Mouse (Mus musculus) urinary bladder, postnatal 36 days (tissue): ENCODE data around the gene Ino80d.
"Not testable (repeated sequence)": the region's sequence is repeated elsewhere in the genome, so short reads cannot be mapped to it uniquely, and the experiment has no call there.

Experiments used
- DNase-seq, 2 experiments: peaks; one replicate each; pipeline ENCODE4 v3.0.0; 2022; ENCODE audit warnings: low spot score in 2 of 2, mixed read lengths in 1 of 2

The Ino80d gene

DNA sequence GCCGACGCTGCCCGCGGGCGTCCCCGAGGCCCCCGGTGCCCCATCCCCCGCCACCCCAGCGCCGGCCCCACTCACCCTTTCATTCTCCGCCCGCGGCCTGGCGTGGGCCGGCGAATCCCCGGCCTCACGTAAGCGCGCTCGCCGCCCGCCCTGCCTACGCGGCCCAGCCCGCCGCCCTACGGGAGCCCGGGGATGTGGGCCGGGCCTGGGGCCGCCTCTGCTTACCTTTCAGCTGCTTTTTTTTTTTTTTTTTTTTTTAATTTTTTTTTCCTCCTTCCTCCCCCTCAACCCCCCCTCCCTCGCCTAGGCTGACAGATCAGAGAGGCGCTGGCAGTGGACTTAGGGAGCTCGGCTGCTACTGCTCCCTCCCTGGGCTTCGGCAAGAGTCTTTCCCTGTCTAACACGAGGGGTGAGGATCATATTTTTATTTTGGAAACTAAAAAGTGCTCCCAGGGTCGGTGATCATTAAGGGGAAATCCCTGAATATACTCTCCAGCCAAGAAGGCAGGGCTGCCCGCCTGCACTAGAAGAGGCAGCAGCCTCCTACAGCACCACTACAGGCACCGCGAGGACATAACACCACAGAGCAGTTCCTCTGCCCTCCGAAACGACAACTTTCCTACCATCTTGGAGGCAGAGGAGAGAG is at the start of gene Ino80d:
TSS of gene Ino80d (minus strand) at position 532 of the 646 bp plus-strand sequence.
- DNase-seq, result peak; percentile 68 to 78

DNA sequence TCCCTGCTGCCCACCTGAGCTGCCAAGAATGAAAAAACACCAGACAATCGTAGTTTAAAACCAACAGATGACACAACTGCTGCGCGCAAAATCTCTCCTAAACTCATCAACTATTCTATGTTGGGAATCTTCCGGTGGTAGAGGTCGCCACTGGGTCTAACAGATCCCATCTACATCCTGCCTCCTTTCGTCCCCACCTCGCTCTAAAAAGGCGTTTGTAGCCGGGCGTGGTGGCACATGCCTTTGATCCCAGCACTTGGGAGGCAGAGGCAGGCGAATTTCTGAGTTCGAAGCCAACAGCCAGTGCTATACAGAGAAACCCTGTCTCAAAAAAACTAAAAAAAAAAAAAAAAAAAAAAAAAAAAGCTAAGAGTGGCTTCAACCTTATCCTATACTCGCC is 25.8 kb upstream of the Ino80d start:
- no peak for DNase-seq

DNA sequence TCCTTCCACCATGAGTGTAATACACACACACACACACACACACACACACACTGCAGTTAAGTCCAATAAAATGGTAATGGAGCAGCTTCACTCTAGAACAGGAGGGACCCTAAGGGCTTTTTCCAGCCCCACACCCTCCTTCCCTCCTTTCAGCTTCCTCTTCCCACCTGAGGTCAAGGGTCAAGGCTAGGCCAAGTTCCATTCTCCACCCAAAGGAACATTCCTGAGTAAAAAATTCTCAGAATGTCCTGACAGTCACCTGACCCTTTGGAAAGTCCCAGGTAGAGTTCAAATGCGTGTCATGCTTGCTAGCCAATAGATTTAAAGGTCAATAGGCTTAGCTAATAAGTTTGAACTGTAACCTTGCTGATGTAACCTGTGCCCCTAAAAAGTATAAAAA is 24.1 kb upstream of the Ino80d start:
- DNase-seq, result not testable (repeated sequence)

DNA sequence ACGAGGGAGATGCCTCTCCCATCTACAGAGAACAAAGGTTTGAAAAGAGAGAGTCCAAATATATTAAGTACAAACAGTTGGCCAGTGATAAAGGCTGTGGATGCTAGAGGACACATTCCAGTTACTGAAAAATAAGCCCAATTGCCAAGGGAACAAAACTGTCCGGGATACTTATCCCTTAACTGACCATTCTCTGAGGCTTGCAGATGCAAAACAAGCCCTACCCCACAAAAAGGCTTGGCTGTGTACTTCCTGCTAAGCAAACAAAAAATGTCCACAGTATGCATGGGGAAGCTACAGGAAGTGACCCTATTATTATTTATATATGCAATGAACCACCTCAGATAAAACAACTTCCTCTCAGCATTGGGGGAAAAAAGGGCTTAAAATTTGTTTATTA is 23.5 kb upstream of the Ino80d start:
- no peak for DNase-seq

DNA sequence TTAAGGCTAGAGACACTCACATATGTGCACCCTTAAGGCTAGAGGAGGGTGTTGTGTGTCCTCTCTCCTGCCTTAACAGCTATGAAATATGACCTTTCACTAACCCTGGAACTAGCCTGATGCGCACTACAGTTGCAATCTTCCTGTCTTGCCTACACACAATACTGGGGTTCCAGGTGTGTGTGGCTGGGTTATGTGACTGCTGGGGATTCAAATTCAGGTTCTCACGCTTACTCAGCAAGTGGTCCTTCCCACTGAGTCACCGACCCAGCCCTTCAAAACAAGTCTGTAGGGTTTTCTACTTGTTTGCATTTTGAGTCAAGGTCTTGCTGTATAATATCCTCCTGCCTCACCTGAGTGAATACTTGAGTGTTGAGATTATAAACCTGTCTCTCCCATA is 20.1 kb upstream of the Ino80d start:
- DNase-seq, result no peak

DNA sequence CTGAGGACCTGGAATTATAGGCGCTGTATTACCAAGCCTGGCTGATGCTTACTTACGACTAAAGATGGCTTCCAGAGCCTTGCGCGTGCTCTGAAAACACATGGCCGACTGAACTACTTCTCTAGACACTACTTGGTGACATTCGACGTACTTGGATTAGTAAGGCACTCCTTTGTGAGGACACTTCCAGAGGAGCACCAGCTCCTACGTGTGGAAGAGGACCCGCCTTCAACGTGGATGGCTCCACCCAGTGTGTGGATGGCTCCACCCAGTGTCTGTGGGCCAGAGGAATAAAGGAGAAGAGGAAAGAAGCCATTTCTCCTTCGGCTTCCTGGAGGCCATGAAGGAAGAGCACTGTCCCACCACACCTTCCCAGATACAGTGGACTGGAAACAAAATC is 17.3 kb upstream of the Ino80d start:
- no peak for DNase-seq

DNA sequence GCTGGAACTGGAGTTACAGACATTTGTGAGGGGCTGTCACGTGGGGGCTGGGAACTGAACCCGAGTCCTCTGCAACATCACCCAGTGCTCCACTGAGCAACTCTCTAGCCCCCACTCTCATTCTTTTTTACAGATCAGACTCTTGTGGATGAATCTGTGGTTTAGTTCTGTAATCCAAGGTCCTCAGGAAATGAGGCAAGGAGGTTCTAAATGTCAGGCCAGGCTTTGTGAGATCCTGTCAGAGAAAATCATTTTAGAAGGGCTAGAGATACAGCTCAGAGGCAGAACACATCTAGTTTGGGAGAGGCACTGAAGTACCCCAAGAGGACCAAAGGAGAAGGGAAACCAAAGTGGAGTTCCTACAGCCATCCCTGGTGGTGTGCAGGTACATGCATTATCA is 16.4 kb upstream of the Ino80d start:
- DNase-seq, result no peak

DNA sequence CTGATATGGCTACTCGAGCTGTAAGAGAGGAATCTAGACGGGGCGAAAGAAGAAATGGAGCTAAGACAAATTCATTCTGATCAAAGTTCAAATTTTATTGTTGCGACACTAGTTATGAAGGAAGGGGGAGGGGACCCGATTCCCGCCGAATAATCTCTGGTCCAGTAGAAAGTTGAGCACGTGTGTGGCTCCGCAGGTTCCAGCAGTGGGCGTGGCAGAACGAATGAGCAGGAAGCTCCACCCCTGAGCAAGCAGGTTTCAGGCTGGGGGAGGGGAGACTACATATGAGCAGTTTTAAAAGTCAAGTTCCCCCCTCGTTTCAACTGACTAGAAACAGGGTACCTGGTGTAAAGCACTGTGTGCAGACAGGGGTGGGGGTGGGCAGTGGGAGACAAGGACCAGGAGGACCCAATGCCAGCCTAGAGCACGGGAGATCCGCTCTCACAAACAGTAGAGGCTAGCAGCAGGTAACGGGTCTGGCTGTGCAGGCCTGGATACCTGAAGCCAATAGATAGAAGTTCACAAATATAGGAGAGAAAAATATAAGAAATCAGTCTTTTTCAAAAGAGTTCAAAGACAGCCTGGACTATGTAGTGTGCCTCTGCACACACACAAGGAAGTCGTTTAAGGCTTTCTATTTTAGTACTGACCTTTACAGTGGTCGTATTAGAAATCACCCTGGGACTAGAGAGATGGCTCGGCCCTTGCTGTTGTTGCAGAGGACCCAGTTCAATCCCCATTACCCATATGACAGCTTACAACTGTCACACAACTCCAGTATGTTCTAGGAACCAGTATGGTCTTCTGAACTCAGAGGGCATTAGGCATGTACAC is 15.6 kb upstream of the Ino80d start:
- peak in 1 of 2 experiments; percentile 35 for DNase-seq

DNA sequence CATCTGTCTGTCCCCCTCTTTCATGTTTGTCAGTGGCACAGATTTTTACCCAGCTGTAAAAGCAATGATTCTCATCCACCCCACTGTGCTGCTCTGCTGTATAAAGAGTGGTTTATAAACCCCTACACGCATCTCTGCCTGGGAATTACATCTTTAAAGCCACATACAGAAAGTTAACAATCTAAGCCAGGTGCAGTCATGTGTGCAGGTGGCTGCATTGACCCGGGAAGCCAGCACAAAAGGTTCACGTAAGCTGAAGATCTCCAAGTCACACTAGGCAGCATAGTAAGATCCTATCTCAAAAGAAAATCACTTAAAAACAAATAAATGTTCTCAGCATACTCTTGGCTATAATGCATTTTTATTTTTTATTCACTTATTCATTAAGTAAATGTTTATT is 14.8 kb upstream of the Ino80d start:
- no peak for DNase-seq

DNA sequence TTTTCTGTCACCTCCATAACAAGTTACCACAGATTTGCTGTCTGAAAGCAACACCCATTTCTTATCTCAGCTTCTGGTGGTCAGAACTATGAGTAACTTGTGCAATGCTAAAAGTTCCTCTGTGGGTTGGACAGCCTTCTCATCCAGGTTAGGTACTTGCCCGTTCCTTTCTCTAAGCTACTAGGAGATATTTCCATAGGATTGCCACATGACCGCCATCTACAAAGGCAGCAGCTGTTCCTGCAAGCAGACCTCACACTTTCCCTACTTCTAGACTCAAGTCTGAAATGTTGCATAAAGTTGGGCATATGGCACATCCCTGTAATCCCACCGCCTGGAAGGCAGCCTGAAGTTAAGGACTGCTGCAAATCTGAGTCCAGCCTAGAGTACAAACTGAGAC is 11.7 kb upstream of the Ino80d start:
- no peak for DNase-seq

DNA sequence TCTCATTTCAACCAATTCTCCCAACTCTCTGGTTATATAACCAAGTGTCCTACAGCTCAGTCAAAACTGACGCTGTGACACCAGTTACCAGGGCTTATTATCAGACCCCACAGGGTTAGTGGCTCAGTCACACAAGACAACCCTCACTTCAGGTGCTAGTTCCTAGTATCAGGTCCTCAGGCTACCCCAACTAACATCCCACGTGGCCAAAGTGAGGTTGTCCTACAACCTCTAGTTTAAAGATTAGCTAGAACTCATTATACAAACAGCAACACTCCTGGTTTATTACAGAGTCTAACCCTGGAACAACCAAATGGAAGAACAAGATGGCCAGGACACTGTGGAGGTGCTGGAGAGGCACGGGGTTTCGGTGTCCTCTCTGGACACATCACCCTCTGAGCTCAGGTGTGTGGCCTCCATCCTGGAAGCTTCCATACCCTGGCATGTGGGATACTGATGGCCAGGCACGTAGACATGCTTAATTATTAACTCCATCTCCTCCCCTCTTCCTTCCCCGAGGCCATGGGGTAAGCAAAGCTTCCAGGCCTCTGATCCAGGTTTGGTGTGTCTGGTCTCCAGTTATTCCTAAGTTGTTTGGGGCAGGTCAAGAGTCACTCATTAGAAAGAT is 9.5 kb upstream of the Ino80d start:
- no peak for DNase-seq

DNA sequence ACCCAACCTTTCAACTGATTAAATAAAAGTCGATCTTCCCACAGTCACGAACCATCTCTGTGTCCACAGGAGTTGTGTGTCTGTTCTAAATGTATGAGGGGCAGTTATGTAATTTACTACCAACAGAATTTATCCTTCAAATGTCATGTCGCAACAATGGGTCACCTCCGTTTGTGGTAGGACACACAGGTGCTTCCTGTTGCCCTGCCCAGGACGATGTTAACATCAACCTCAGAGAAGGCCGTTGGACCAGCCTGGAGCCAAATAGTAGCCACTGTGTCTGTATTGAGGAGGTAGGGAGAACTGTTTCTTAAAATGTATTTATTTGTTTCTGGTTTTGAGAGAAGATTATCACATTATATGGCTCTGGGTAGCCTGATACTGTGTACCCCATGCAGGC is 7.5 kb upstream of the Ino80d start:
- DNase-seq, result no peak

DNA sequence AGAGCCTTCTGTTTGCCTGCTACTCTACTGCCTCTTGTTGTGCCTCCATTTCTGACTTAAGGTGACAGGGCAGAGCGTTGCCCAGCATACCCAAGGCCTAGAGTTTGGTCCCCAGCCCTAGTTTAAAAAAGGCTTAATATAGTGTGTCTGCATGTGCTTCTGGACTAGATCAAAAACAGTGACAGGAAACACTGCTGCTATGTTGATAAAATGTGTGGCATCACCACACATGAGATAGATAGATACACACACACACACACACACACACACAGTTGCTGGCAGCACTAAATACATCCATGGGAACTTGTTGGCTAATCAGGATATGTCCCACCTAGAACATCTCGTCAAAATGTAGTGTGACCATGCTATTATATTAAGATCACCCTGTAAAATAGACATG is 5.9 kb upstream of the Ino80d start:
- DNase-seq, result no peak

DNA sequence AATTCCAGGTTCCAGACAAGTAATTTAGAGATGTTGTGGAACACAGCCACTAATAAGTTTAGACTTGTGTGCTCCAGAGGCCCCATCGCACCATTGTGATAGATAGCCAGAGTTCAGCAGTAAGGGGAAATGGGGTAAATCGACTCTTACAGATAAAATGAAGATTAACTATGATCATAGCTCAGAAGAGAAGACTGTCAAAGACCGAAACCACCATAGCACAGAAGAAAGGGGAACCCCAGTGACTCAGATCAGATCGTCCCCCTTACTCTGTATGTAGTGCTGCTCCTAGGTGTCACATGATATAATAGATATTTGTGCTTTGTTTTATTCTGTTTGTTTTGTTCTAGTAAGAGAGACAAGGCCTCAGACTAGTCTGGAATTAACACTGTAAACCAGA is 5.2 kb upstream of the Ino80d start:
- no peak for DNase-seq

DNA sequence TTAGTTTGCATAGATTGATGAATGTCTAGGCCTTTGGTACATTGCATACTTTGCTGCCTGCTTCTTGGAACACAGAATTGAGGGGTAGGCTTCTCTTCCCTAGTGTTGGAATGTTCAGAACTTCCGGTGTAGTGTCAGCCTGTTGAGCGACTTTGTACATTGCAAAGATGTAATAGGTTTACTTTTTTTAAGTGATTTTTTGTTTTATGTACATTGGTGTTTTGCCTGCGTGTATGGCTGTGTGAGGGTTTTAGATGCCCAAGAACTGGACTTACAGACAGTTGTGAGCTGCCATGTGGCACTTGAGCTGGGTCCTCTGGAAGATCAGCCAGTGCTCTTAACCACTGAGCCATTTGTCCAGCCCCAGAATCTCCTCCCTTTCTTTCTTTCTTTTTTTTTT is 1.1 kb upstream of the Ino80d start:
- no peak for DNase-seq

DNA sequence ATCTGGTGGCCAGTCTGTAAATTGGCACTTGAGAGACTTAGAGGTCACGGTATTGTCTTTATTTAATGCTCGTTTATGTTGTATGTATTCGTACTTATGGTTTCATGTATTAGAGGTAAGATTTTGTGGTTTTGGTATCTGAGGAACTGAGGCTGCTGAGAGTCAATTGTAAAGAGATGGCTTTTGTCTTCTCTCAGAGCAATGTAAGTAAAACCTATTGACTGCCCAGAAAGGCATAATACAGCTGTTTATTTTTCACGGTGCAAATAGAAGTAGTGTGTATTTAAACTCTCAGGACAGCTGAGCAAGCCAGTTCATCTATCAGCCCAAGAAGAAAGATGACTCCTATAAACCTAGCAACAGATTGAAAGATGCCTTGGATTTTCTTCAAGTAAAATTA is 629 bp upstream of the Ino80d start:
- no peak for DNase-seq

DNA sequence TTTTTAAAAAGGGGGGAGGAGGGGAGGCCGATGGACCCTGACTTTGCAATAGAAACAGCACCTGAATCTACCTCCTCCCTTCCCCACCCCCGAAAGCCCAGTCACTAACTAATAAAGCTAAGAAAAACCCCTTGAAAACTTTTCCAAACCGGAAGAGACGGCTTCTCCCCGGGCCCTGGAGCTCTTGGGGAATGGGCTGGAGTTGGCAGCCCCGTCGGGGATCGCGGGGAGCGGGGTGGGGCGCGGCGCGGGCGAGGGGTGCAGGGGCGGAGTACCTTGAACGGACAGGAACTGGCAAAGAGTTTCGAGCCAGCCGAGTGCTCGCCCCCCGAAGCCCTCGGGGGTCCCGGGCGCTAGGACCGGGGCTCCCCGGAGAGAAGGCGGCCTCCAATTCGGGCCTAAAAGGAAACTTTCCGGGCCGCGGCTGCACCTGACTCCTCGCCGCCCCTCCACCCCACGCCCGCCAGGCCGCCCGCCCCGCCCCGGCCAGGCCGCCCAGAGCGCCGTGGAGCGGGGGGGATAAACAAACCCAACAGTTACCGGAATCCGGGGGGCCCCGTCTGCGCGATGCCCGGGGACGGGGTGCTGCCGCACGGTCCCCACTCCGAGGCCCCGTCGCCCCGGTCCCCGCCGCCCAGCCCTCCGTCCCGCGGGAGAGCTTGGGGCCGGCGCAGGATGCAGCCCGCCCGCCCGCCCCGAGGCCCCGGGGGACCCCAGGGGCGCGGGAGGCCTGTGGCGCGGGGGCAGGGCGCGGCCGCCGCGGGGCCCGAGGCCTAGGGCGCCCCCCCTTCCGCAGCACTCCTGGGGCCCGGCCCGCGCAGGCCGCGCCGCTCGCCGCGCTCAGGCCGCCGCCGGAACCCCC is 962 bp downstream of the Ino80d start:
- peak; percentile 47 for DNase-seq

DNA sequence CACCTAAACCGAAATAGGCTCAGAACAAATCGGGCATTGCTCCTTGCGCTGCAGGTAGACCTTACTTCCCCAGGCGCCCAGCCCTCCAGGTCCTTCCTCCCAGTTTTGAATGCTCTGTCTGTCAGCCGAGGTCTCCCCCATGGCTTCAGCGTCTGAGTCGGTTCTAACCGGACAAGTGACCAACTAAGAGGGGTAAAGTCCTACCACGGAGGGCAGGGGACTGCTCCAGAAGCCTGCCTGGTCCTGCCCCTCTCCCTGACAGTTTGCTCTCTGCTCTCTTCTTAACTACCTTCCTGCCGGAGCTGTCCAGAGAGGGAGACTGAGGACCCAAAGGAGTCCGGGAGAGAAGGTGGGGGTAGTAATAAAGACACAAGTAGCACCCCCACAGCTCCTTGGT is 1.6 kb downstream of the Ino80d start:
- peak; percentile 31 to 33 for DNase-seq

DNA sequence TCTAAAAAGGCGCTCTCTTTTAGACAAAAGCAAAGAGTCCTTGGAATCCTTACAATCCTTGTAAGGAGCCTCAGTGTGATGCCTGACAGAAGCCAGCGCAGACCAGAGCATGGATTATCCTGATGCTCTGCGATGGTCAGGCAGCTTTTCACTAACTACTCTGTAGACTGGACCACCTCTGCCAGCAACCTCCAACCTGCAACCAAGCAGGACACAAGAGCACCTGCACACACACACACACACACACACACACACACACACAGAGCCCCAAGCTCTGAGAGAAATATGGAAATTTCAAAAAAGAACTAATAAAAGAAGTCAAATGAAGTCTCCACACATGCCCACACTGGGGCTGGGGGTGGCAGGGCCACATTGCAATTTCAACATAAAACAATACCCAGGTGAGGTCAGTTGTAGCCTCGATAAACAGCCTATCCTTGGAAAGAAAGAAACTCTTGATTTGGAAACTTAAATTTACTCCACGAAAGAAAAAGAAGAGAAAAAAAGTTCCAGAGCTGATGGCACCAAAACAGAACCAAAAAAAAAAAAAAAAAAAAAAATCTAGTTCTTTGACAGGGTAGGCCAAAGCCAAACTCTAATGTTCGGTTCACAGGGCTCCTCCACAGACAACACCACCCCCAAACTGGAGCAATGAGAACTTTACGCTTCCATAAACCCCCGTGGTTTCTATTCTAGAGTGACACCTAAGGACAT is 2.2 kb downstream of the Ino80d start:
- no peak for DNase-seq

DNA sequence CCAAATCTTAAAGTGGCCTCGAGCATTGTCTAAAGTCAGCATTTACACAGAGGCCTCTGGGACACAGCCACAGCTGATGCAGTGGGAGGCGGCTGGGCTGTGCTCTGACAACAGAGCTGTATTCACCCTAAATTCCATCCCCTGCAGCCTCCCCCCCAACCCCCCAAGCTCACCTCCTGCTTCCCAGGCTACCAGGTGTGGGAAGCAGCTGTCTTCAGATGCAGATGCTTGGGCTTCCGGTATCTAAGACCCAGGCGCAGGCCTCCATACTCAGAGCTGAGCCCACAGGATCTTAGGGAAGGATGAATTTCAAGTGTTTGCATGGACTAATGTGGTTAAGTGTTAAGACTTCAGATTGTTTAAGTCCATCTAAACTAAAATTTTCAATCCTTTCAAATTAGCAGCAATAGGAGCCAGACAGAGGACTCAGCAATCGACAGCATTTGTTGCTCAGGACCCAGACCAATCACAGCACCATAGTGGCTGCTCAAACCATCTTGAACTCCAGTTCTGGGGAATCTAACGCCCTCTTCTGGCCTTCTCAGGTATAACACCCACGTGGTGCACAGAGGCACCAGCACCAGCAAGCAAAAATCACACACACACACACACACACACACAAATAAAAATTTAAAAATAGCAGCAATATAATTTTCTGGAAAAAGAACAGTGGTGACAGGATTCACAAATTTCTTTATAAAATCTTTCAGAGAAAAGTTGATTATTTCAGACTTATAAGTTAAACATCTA is 3.8 kb downstream of the Ino80d start:
- no peak for DNase-seq
